Mouse (Mus musculus): ENCODE results near the gene Eya2.

GRCm38 (mm10) chr2:165785312-165786036, 190.6 kb downstream of the Eya2 start:
- TF ChIP-seq CTCF (IDR thresholded peaks at IDR 0.05; ENCODE audit: extremely low read depth, insufficient read depth, insufficient read length, insufficient replicate concordance) (no peak), POLR2A (IDR thresholded peaks at IDR 0.05; ENCODE audit: low read depth, low read length) (no peak)
